Mouse (Mus musculus) heart, embryonic 15.5 days (tissue): ENCODE measurements around the gene Sgcd. TPM values are rescaled to one million over a fixed set of nuclear protein-coding genes. Genes with fewer than 3 reads are reported as not detected.

Experiments used
- ATAC-seq: fragments of 200-750 bp; cut with Nextera tagmentation; replicated peaks from 2 replicates; pipeline ENCODE4 v1.8.0; 2017; ENCODE audit warnings: low read depth, moderate TSS enrichment; ENCODE audit not compliant: insufficient number of reproducible peaks, insufficient read depth, low FRiP score
- H3K27ac ChIP-seq: fragments of 300-500 bp; sonication (generic); 2 replicates; pipeline ENCODE4 v1.5.1; 2015; ENCODE audit warnings: mild to moderate bottlenecking, inconsistent platforms
- H3K27me3 ChIP-seq: fragments of 300-500 bp; sonication (generic); 2 replicates; pipeline ENCODE4 v1.6.1; 2015; ENCODE audit warnings: inconsistent platforms
- H3K36me3 ChIP-seq: fragments of 300-500 bp; sonication (generic); 2 replicates; pipeline ENCODE4 v1.6.1; 2015; ENCODE audit warnings: mild to moderate bottlenecking, inconsistent platforms
- H3K4me1 ChIP-seq: fragments of 300-500 bp; sonication (generic); replicated peaks from 2 replicates; pipeline ENCODE4 v1.6.1; 2015; ENCODE audit warnings: inconsistent platforms
- H3K4me2 ChIP-seq: fragments of 300-500 bp; sonication (generic); 2 replicates; pipeline ENCODE4 v1.6.1; 2015; ENCODE audit warnings: inconsistent platforms, mild to moderate bottlenecking, moderate library complexity
- H3K4me3 ChIP-seq: fragments of 300-500 bp; sonication (generic); 2 replicates; pipeline ENCODE4 v1.5.1; 2015; ENCODE audit warnings: mild to moderate bottlenecking, inconsistent platforms
- H3K9ac ChIP-seq: fragments of 300-500 bp; sonication (generic); 2 replicates; pipeline ENCODE4 v1.6.1; 2015; ENCODE audit warnings: mild to moderate bottlenecking, inconsistent platforms
- H3K9me3 ChIP-seq: fragments of 300-500 bp; sonication (generic); replicated peaks from 2 replicates; pipeline ENCODE4 v1.6.1; 2016; ENCODE audit warnings: inconsistent platforms
- WGBS: fragments of 180-500 bp; shearing (Covaris S2); methylation state at CpG from one replicate; pipeline ENCODE4 v1.1.7; 2015; ENCODE audit warnings: mixed read lengths; 5-methylcytosine and 5-hydroxymethylcytosine counted together
- polyA plus RNA-seq: library from polyadenylated mRNA; unstranded; fragments of >200 nt; fragmentation: Nextera tagmentation; extraction: Ambion mirVana; gene quantifications from 2 replicates; pipeline ENCODE4 v1.2.1, GENCODE M21; 2015

Gene Sgcd
- polyA plus RNA-seq, 1 experiment from 2014 or later, result 6.2 TPM

DNA sequence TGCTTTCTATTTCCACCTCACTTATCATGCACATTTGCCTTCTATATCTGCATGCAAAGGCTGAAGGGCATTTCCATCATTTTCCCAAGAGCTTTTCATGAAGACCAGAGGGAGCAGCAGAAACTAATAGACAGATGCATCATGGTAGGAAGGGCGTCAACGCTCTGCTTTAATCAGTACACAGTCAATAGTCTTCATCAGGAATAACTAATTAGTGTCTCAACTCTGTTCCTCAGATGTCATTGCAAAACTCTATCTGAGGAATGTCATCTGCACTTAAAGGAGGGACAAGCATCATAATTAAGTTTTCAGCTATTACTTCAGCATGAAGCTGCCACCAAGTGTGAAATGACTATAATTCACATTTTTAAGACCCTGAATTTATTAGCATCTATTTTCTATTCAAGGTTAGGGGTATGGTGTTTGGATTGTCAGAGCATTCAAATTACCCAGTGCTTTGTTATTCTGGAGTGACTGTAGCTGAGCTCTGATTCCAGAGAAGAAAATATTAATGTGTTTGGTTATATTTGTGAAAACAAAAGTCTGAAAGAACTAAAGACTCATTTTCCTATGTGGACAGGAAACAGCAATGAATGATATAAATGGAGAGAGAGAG, 918.9 kb downstream of the Sgcd start:
- no peak overlapping the region for H3K4me3 ChIP-seq
- H3K4me2 ChIP-seq, result no peak overlapping the region
- no peak overlapping the region for H3K27ac ChIP-seq
- no peak for ATAC-seq
- H3K36me3 ChIP-seq, result no peaks in the 10 kb centered on the region
- H3K4me1 ChIP-seq, result no peaks in the 10 kb centered on the region
- WGBS, result 91% methylated on average over 2 of the region's 2 CpGs
- H3K9me3 ChIP-seq, result no peaks in the 10 kb centered on the region
- H3K9ac ChIP-seq, result no peak overlapping the region
- no peaks in the 10 kb centered on the region for H3K27me3 ChIP-seq

DNA sequence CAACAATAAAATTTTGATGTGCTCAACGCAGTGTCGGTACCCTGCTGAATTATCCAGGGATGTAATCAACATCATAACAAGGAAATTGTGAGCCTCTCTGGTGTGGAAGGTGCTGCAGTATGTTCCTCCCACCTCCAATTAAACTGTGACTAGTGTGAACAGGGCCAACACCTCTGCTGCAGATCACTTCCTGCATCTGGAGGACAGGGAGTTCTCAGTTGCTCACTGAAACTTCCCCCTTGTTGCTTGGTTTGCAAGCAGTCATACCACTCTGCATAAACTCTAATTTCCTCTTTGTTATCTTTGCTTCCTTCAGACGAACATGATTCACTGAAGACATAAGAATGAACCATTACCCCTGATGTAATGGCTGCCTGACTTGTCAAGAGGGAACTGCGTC, 925.1 kb downstream of the Sgcd start:
- no peak overlapping the region for H3K4me3 ChIP-seq
- H3K9me3 ChIP-seq, result no peaks in the 10 kb centered on the region
- H3K4me1 ChIP-seq, result no peaks in the 10 kb centered on the region
- WGBS, result 55% methylated on average over 4 of the region's 4 CpGs
- H3K36me3 ChIP-seq, result no peaks in the 10 kb centered on the region
- H3K4me2 ChIP-seq, result no peak overlapping the region
- ATAC-seq, result no peak
- no peak overlapping the region for H3K27ac ChIP-seq
- H3K27me3 ChIP-seq, result no peaks in the 10 kb centered on the region
- no peak overlapping the region for H3K9ac ChIP-seq

DNA sequence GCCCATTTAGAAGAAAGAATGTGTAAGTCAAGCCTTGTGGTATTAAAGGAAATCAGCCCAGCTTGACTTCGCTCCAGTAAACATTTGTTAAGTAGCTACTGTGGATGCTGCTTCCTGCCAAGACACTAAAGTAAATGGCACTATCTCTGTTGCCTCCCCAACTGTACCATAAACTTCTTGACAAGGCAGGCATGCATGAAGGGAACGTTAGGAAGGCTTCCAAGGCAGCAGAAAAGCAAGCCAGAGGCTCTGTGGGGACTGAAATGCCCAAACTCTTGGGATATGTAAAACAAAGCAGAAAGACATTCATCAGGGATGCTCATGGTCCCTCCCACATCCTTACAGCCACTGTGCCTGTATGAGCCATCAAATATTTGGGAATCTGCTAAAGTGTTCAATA, 938.4 kb downstream of the Sgcd start:
- H3K4me1 ChIP-seq, result peaks cover 9% of the 10 kb centered on the region; the same call in 1 of the 2 replicates
- no peak overlapping the region for H3K9ac ChIP-seq
- H3K4me2 ChIP-seq, result no peak overlapping the region
- no peaks in the 10 kb centered on the region for H3K36me3 ChIP-seq
- no peaks in the 10 kb centered on the region for H3K9me3 ChIP-seq
- ATAC-seq, result no peak
- H3K27me3 ChIP-seq, result no peaks in the 10 kb centered on the region
- no peak overlapping the region for H3K27ac ChIP-seq
- no peak overlapping the region for H3K4me3 ChIP-seq
- 60% methylated on average over 2 of the region's 2 CpGs for WGBS

DNA sequence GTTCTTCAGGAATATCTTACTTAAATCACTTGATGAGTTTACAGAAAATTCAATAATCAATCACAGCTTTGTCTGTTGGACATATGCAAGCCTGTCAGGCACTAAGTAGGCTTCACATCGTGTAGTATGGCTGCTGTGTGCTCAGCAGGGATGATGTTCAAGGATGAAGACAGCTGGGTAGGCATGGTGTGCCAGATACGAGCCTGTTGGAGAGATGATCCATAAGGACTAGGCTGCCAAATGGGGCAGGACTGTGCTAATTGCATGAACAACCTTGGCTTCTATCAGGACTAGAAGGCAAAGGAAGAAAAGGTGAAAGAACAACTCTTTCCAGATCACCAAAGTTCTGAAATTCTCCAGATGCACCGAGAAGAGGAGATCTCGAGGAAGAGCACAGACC, 939.0 kb downstream of the Sgcd start:
- H3K36me3 ChIP-seq, result no peaks in the 10 kb centered on the region
- WGBS, result 86% methylated on average over 4 of the region's 4 CpGs

DNA sequence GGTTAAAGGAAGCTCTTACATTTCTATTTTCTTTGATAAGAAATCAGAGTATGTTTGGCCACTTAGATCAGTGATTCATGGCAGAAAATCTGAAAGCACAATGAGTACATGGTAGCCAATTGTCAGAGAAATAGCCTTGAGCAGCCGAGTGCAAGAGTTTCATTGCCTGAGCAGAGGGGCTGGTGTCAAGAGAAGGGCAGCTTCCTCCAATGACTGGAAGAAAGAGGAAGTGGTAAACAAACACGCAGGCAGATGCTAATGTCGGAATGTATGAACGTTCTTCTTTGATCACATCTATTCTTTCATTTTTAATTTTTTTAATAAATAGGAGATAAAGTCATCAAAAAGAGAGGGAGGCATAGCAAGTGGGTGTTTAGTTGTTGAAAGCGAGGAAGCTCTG, 956.5 kb downstream of the Sgcd start:
- no peaks in the 10 kb centered on the region for H3K27me3 ChIP-seq
- no peak overlapping the region for H3K9ac ChIP-seq
- no peak overlapping the region for H3K4me3 ChIP-seq
- H3K4me1 ChIP-seq, result no peaks in the 10 kb centered on the region
- no peaks in the 10 kb centered on the region for H3K9me3 ChIP-seq
- H3K4me2 ChIP-seq, result no peak overlapping the region
- H3K27ac ChIP-seq, result no peak overlapping the region
- no peaks in the 10 kb centered on the region for H3K36me3 ChIP-seq
- 74% methylated on average over 5 of the region's 5 CpGs for WGBS
- no peak for ATAC-seq

More for the DNA sequence above, 939.0 kb downstream of the Sgcd start:
- H3K4me1 ChIP-seq, result peaks cover 9% of the 10 kb centered on the region; the same call in 1 of the 2 replicates
- H3K27me3 ChIP-seq, result no peaks in the 10 kb centered on the region
- no peak overlapping the region for H3K27ac ChIP-seq
- no peak overlapping the region for H3K4me3 ChIP-seq
- no peak overlapping the region for H3K4me2 ChIP-seq
- ATAC-seq, result no peak
- H3K9ac ChIP-seq, result no peak overlapping the region
- no peaks in the 10 kb centered on the region for H3K9me3 ChIP-seq

DNA sequence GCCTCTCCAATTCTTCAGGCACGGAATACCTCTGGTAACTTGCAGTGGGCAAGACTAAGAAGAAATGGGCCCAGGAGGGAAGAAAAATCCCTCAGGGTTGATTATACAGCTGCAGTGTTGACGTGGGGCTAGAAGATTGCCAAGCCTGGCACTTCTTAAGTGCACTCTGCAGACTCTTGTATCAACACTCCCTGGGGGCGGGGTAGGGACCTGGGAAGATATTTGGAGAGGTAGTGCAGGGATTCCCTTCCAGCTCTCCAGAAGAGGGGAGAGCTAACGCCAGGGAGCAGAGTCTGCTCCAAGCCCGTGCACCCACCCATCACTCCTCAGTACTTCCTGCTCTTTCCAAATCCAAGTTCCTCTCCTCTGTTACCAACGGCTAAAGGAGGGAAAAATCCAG, 967.9 kb downstream of the Sgcd start:
- Histone ChIP-seq H3K9me3 (no peaks in the 10 kb centered on the region), H3K4me2 (0 out of 2 replicates have a peak overlapping the region, but pooled peaks have one; percentile 6), H3K36me3 (no peaks in the 10 kb centered on the region), H3K9ac (no peak overlapping the region), H3K4me3 (no peak overlapping the region), H3K4me1 (peaks cover 22% of the 10 kb centered on the region), H3K27me3 (no peaks in the 10 kb centered on the region), H3K27ac (no peak overlapping the region)
- WGBS, result 22% methylated on average over 6 of the region's 6 CpGs
- ATAC-seq, result peak; percentile 66; the same call in 1 of the 2 replicates

DNA sequence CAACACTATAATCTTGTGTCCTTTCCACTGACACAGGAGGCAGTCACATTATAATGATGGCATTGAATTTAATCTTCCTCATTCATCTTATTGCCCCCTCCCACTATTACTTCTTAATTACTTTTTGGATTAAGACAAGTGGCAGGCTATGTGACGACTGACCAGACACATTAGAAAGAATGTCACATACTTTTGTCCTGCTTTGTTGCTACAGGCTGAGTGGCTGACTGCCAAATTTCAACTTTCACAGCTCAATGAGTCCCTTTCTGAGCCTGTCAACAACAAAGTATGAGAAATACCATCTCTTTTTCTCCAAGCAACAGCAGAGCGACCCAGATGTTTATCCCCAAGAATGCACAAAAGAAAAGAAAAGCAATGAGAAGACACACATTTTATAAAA, 970.6 kb downstream of the Sgcd start:
- H3K9me3 ChIP-seq, result no peaks in the 10 kb centered on the region
- no peak overlapping the region for H3K9ac ChIP-seq
- WGBS, result 12% methylated on average over 2 of the region's 2 CpGs
- no peak overlapping the region for H3K4me2 ChIP-seq
- H3K27me3 ChIP-seq, result no peaks in the 10 kb centered on the region
- ATAC-seq, result no peak
- H3K4me3 ChIP-seq, result no peak overlapping the region
- H3K4me1 ChIP-seq, result peaks cover 34% of the 10 kb centered on the region
- no peak overlapping the region for H3K27ac ChIP-seq
- no peaks in the 10 kb centered on the region for H3K36me3 ChIP-seq

DNA sequence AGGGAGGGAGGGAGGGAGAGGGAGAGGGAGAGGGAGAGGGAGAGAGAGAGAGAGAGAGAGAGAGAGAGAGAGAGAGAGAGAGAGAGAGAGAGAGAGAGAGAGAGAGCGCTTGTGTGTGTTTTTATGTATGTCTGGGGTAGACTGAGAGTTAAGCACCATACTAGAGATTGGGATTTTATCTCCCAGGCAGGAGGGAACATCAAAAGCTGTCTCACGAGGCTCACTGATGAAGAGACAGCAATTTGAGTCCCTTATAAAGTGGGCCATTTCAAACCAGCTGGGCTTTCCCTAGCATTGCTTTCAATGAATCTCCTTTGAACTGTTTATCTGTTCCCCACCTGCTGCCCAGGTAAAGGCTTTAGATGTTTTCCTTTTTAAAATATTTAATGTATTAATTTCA, 973.1 kb downstream of the Sgcd start:
- Histone ChIP-seq H3K27ac (no peak overlapping the region), H3K27me3 (no peaks in the 10 kb centered on the region), H3K9me3 (no peaks in the 10 kb centered on the region), H3K4me3 (no peak overlapping the region), H3K36me3 (no peaks in the 10 kb centered on the region), H3K4me2 (no peak overlapping the region), H3K4me1 (peaks cover 26% of the 10 kb centered on the region), H3K9ac (no peak overlapping the region)
- WGBS, result 52% methylated on average over 2 of the region's 2 CpGs
- ATAC-seq, result no peak

DNA sequence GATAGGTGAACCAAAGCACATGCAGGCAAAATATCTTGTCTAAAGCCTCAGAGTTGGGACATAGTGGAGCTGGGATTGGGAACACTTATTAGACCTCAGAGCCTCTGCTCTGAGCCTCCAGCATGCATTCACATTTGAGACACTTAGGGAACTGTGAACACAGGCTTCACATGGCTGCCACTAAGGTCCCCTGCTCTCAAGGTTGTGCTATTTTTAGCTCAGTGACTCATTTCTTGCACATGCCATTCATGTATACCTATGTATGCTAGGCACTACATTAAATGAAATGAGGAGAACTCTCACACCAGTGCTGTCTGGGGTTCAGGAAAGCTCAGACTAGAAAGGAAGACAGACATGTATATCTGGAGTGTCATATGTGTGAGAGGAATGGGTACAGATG, 974.5 kb downstream of the Sgcd start:
- H3K27ac ChIP-seq, result peak overlapping the region; percentile 67
- peak; percentile 71 for ATAC-seq
- no peak overlapping the region for H3K4me3 ChIP-seq
- H3K36me3 ChIP-seq, result no peaks in the 10 kb centered on the region
- H3K27me3 ChIP-seq, result no peaks in the 10 kb centered on the region
- peaks cover 26% of the 10 kb centered on the region for H3K4me1 ChIP-seq
- no peaks in the 10 kb centered on the region for H3K9me3 ChIP-seq
- no peak overlapping the region for H3K9ac ChIP-seq
- H3K4me2 ChIP-seq, result no peak overlapping the region

DNA sequence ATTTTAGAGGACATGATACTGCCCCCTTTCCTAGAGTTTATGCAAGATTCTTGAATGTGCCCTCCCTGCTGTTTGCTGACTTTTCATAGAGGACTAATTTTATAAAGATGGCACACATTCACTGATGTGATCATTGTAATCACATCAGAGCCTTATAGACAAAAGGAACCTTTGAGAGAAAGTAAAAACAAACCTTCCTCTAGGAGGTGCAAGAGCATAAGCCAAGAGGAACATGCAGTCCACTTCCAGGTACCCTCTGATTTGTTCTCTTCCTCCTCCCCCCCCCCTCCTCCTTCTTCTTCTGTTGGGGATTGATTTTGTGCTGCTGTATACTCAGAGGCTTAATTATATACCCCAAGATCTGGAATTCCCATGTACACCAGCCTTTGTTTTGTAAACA, 978.6 kb downstream of the Sgcd start:
- Histone ChIP-seq H3K4me3 (no peak overlapping the region), H3K9me3 (no peaks in the 10 kb centered on the region), H3K4me2 (no peak overlapping the region), H3K36me3 (no peaks in the 10 kb centered on the region), H3K9ac (no peak overlapping the region), H3K27ac (no peak overlapping the region), H3K27me3 (no peaks in the 10 kb centered on the region), H3K4me1 (peaks cover 20% of the 10 kb centered on the region)
- no peak for ATAC-seq

DNA sequence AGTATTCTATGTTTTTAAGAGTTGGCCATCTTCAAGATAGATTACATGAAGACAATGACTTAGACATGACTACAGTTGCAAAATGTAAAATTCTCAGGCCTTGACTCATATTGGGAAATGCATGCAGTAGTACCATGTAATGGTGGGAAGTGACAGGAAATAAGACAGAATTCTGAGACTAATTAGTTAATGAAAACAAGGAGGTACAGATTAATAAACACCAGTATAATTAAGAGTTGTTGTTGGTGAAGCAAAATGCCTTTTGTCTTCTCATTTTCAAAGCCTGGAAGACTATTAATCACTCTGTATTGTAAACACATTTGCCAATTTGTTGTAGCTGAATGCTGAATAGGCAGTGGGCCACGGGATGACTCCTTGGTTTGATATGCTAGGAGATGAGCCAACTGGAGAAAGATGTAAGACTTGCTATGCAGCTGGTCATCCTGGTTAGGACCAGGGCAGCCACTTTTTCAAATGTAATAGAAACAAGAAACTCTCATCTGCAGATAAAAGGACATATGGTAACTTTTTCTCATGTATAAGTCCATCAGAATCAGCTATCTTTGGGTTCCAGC, 983.4 kb downstream of the Sgcd start:
- WGBS, result 73% methylated on average over 1 of the region's 1 CpGs
- Histone ChIP-seq H3K4me2 (no peak overlapping the region), H3K27me3 (no peaks in the 10 kb centered on the region), H3K27ac (no peak overlapping the region), H3K4me1 (peaks cover 8% of the 10 kb centered on the region), H3K4me3 (no peak overlapping the region), H3K9me3 (no peaks in the 10 kb centered on the region), H3K36me3 (no peaks in the 10 kb centered on the region), H3K9ac (no peak overlapping the region)
- ATAC-seq, result no peak

DNA sequence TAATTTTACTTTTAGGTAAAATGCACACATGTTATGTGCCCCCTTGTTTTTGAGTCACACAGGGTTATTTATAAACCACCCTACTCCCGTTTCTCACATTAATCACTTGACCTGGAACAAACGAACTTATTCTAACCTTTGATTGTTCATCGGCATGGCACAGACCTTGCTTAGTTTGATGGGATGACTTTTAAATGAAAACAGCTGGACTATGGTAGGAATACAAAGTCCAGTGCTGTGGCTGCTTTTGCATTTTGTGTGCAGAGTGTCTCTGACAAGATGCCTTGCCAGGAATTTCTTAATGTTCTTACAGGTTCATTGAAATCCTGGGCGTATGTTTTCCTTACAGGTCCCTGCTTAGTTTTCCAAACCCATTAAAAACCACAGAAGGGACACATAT, 1049.5 kb downstream of the Sgcd start:
- Histone ChIP-seq H3K27me3 (no peaks in the 10 kb centered on the region), H3K4me2 (no peak overlapping the region), H3K9me3 (no peaks in the 10 kb centered on the region), H3K4me1 (no peaks in the 10 kb centered on the region), H3K9ac (no peak overlapping the region), H3K27ac (no peak overlapping the region), H3K4me3 (no peak overlapping the region), H3K36me3 (no peaks in the 10 kb centered on the region)
- WGBS, result 65% methylated on average over 4 of the region's 4 CpGs
- ATAC-seq, result no peak
